Mouse (Mus musculus): Measurements from ENCODE around the gene Arfrp1.

The Arfrp1 gene

GRCm38 (mm10) chr2:181364860-181365596, at the start of gene Arfrp1, which contains the start of gene Zgpat:
Gene Arfrp1 (minus strand): TSS chr2:181365404.
Gene Zgpat (plus strand): TSS chr2:181364928.
- in situ Hi-C loops (cut with MboI; ENCODE audit: low pct_unique_long_range_greater_than_20kb in 1 of 2, low sequenced_read_pairs in 2 of 2, unreplicated experiment in 1 of 2), result no loop called here

- in situ Hi-C loops (cut with MboI; ENCODE audit: low pct_unique_long_range_greater_than_20kb in 1 of 2, low sequenced_read_pairs in 2 of 2, unreplicated experiment in 1 of 2), result no loop called here
These were observed 47.9 kb upstream of the Arfrp1 start for GRCm38 (mm10) chr2:181413141-181413540.

- in situ Hi-C loops (cut with MboI; ENCODE audit: low pct_unique_long_range_greater_than_20kb in 1 of 2, low sequenced_read_pairs in 2 of 2, unreplicated experiment in 1 of 2), result no loop called here
These were observed 45.7 kb upstream of the Arfrp1 start for GRCm38 (mm10) chr2:181410760-181411473.

- in situ Hi-C loops (cut with MboI; ENCODE audit: low pct_unique_long_range_greater_than_20kb in 1 of 2, low sequenced_read_pairs in 2 of 2, unreplicated experiment in 1 of 2), result no loop called here
These were observed 44.4 kb upstream of the Arfrp1 start for GRCm38 (mm10) chr2:181409643-181410042.

GRCm38 (mm10) chr2:181403722-181404121, 38.5 kb upstream of the Arfrp1 start:
- in situ Hi-C loops (cut with MboI; ENCODE audit: low pct_unique_long_range_greater_than_20kb in 1 of 2, low sequenced_read_pairs in 2 of 2, unreplicated experiment in 1 of 2), result no loop called here

GRCm38 (mm10) chr2:181401497-181401896, 36.3 kb upstream of the Arfrp1 start:
- in situ Hi-C loops (cut with MboI; ENCODE audit: low pct_unique_long_range_greater_than_20kb in 1 of 2, low sequenced_read_pairs in 2 of 2, unreplicated experiment in 1 of 2), result no loop called here

GRCm38 (mm10) chr2:181397207-181397761, 32.1 kb upstream of the Arfrp1 start:
- in situ Hi-C loops (cut with MboI; ENCODE audit: low pct_unique_long_range_greater_than_20kb in 1 of 2, low sequenced_read_pairs in 2 of 2, unreplicated experiment in 1 of 2), result loop anchor here in 1 of 2 experiments (10.0 kb wide), 1 partner anchor 178 kb away; no protein-coding TSS in a partner anchor

- in situ Hi-C loops (cut with MboI; ENCODE audit: low pct_unique_long_range_greater_than_20kb in 1 of 2, low sequenced_read_pairs in 2 of 2, unreplicated experiment in 1 of 2), result loop anchor here in 1 of 2 experiments (10.0 kb wide), 1 partner anchor 181 kb away; no protein-coding TSS in a partner anchor
These were observed 28.9 kb upstream of the Arfrp1 start for GRCm38 (mm10) chr2:181394086-181394485.

GRCm38 (mm10) chr2:181392600-181393213, 27.5 kb upstream of the Arfrp1 start:
- in situ Hi-C loops (cut with MboI; ENCODE audit: low pct_unique_long_range_greater_than_20kb in 1 of 2, low sequenced_read_pairs in 2 of 2, unreplicated experiment in 1 of 2), result loop anchor here in 1 of 2 experiments (10.0 kb wide), 1 partner anchor 182 kb away; no protein-coding TSS in a partner anchor

GRCm38 (mm10) chr2:181391541-181391940, 26.3 kb upstream of the Arfrp1 start:
- in situ Hi-C loops (cut with MboI; ENCODE audit: low pct_unique_long_range_greater_than_20kb in 1 of 2, low sequenced_read_pairs in 2 of 2, unreplicated experiment in 1 of 2), result loop anchor here in 1 of 2 experiments (10.0 kb wide), 1 partner anchor 183 kb away; no protein-coding TSS in a partner anchor

GRCm38 (mm10) chr2:181391022-181391421, 25.8 kb upstream of the Arfrp1 start:
- in situ Hi-C loops (cut with MboI; ENCODE audit: low pct_unique_long_range_greater_than_20kb in 1 of 2, low sequenced_read_pairs in 2 of 2, unreplicated experiment in 1 of 2), result loop anchor here in 1 of 2 experiments (10.0 kb wide), 1 partner anchor 184 kb away; no protein-coding TSS in a partner anchor

- in situ Hi-C loops (cut with MboI; ENCODE audit: low pct_unique_long_range_greater_than_20kb in 1 of 2, low sequenced_read_pairs in 2 of 2, unreplicated experiment in 1 of 2), result loop anchor here in 1 of 2 experiments (10.0 kb wide), 1 partner anchor 184 kb away; no protein-coding TSS in a partner anchor
These were observed 25.1 kb upstream of the Arfrp1 start for GRCm38 (mm10) chr2:181390136-181390870.

GRCm38 (mm10) chr2:181386663-181387210, 21.5 kb upstream of the Arfrp1 start:
- in situ Hi-C loops (cut with MboI; ENCODE audit: low pct_unique_long_range_greater_than_20kb in 1 of 2, low sequenced_read_pairs in 2 of 2, unreplicated experiment in 1 of 2), result no loop called here

GRCm38 (mm10) chr2:181385885-181386284, 20.7 kb upstream of the Arfrp1 start:
- in situ Hi-C loops (cut with MboI; ENCODE audit: low pct_unique_long_range_greater_than_20kb in 1 of 2, low sequenced_read_pairs in 2 of 2, unreplicated experiment in 1 of 2), result no loop called here

GRCm38 (mm10) chr2:181384919-181385391, 19.8 kb upstream of the Arfrp1 start:
- in situ Hi-C loops (cut with MboI; ENCODE audit: low pct_unique_long_range_greater_than_20kb in 1 of 2, low sequenced_read_pairs in 2 of 2, unreplicated experiment in 1 of 2), result no loop called here

GRCm38 (mm10) chr2:181384463-181384862, 19.3 kb upstream of the Arfrp1 start:
- in situ Hi-C loops (cut with MboI; ENCODE audit: low pct_unique_long_range_greater_than_20kb in 1 of 2, low sequenced_read_pairs in 2 of 2, unreplicated experiment in 1 of 2), result no loop called here

GRCm38 (mm10) chr2:181381631-181382306, 16.6 kb upstream of the Arfrp1 start:
- in situ Hi-C loops (cut with MboI; ENCODE audit: low pct_unique_long_range_greater_than_20kb in 1 of 2, low sequenced_read_pairs in 2 of 2, unreplicated experiment in 1 of 2), result no loop called here
